Mouse (Mus musculus) megakaryocyte, embryonic 14.5 days (primary cell): ENCODE results near the gene Vipas39.

Experiments
- FLI1 ChIP-seq: IDR thresholded peaks from 2 replicates; pipeline ENCODE4 v1.6.1; 2012; ENCODE audit warnings: low read length, inconsistent platforms, mixed read lengths
- GATA1 ChIP-seq: IDR thresholded peaks from 3 replicates; pipeline ENCODE4 v1.6.1; 2012; ENCODE audit warnings: mixed read lengths, low read length, inconsistent platforms, borderline replicate concordance

DNA sequence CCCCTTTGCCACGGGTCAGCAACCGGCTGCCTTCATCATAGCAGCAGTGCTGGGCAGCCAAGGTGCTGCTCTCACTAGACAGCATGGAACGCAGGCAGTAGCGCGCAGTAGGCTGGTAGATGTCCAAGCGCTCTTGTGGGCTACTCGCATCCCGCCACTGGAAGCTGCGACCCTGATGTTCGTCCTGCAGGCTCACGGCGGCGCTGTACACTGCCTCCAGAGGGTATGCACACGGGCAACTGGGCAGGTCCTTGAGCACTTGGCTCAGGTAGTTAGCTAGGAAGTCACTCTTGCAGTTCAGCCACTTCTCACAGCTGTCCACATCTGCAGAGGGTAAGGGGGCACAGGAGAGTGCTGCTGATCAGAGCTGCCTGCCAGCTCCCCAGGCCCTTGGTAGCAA lies 13.8 kb upstream of the Vipas39 start:
- TF ChIP-seq GATA1 (no peak), FLI1 (no peak)
